Mouse (Mus musculus): ENCODE measurements at regions not wholly inside any gene's neighbourhood (a gene's known extent, or its start where the extent isn't known, plus 50 kb on each side); places are given as distances from the start of the nearest gene placed in this dataset.

DNA sequence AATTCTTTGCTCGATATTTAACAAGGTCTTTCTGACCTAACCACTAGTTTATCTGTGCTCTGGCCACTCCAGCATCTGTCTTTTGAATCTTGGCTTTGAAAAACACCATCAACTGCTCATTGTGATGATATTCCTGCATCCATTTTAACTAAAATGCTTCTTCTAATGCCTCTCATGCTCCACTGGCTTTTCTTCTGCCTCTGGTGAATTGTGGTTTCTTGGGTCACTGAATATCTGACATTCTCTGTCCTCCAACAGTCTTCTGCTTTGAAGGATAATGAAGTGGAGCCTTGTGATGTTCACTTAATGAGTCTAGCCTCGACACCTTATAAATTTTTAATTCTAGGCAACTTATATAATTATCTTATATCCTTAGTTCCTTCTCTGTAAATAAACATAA is 416.5 kb upstream of the Gm11114 start:
- TF ChIP-seq EP300 (optimal IDR thresholded peaks at IDR 0.05) (no peak), CTCF (IDR thresholded peaks at IDR 0.05; ENCODE audit: low read depth) (no peak)

Data from stomach, postnatal 0 days (tissue).